Mouse (Mus musculus) liver, postnatal 0 days (tissue): ENCODE measurements at regions not wholly inside any gene's neighbourhood (a gene's known extent, or its start where the extent isn't known, plus 50 kb on each side); places are given as distances from the start of the nearest gene placed in this dataset.

Source experiments
- CTCF ChIP-seq: sonication (generic); IDR thresholded peaks from 2 replicates; pipeline ENCODE4 v1.5.1; 2016; ENCODE audit warnings: antibody characterized with exemption, low read depth
- EP300 ChIP-seq: IDR thresholded peaks from 2 replicates; pipeline ENCODE4 v1.6.1; 2016; ENCODE audit warnings: antibody characterized with exemption, low read depth, mild to moderate bottlenecking

- TF ChIP-seq EP300, result no peak
- no peak for TF ChIP-seq CTCF
These were observed 107.8 kb downstream of the Gja1 start for GRCm38 (mm10) chr10:56484931-56485330.
